Mouse (Mus musculus): ENCODE results near the gene M1ap. TPM values are rescaled to one million over a fixed set of nuclear protein-coding genes. Genes with fewer than 3 reads are reported as not detected.
A peak's percentile ranks its signal among the peaks of the same experiment; 100 is the strongest.

M1ap gene
- total RNA-seq, 2 experiments from 2014 or later = not detected

- no peak for DNase-seq (ENCODE audit: low spot score in 2 of 2)
These were observed 123.0 kb downstream of the M1ap start for GRCm38 (mm10) chr6:83069488-83070246.

GRCm38 (mm10) chr6:83070247-83070310, 123.4 kb downstream of the M1ap start, which contains the start of gene Tlx2:
Gene Tlx2 (minus strand): TSS chr6:83070293.
- DNase-seq (ENCODE audit: low spot score in 2 of 2) = no peak

GRCm38 (mm10) chr6:83070311-83071219, 123.9 kb downstream of the M1ap start:
- no peak for DNase-seq (ENCODE audit: low spot score in 2 of 2)

GRCm38 (mm10) chr6:83071220-83071619, 124.5 kb downstream of the M1ap start:
- DNase-seq (ENCODE audit: low spot score in 2 of 2) = no peak

- DNase-seq (ENCODE audit: low spot score in 2 of 2) = no peak
These were observed 128.3 kb downstream of the M1ap start for GRCm38 (mm10) chr6:83074979-83075378.

GRCm38 (mm10) chr6:83077630-83078323, 131.1 kb downstream of the M1ap start, which contains the start of gene Pcgf1:
Gene Pcgf1 (plus strand): TSS chr6:83077869.
- DNase-seq (ENCODE audit: low spot score in 2 of 2) = peak; percentile 57 to 61

GRCm38 (mm10) chr6:83078324-83078858, 131.7 kb downstream of the M1ap start:
- DNase-seq (ENCODE audit: low spot score in 2 of 2) = peak; percentile 99

Small RNAs within 50 kb of the gene (microRNA-seq; reads per million reads assigned to microRNA genes)
- gene Mir7040 (ENCODE audit: borderline number of aligned reads in 2 of 2) = 0 to 0.61 reads per million in 2 experiments

Other genes starting within 250 kb of the M1ap start
- 10 to 100 TPM; 35.4 to 42.4 TPM for gene Pole4, start 241.5 kb upstream of the M1ap start, total RNA-seq (2021)
- gene Hk2, start 172.4 kb upstream of the M1ap start, total RNA-seq (2021) = 100 to 1,000 TPM; 143 to 231 TPM
- gene Sema4f, start 7.1 kb upstream of the M1ap start, total RNA-seq (2021) = under 1 TPM; 0.74 to 0.76 TPM
- 1 to 10 TPM; 7.0 to 7.2 TPM for gene Dok1, start 86.6 kb downstream of the M1ap start, total RNA-seq (2021)
- 1 to 10 TPM; 1.6 to 1.8 TPM for gene Loxl3, start 87.3 kb downstream of the M1ap start, total RNA-seq (2021)
- 100 to 1,000 TPM; 175 to 219 TPM for gene Aup1, start 107.6 kb downstream of the M1ap start, total RNA-seq (2021)
- 10 to 100 TPM; 44.0 to 55.2 TPM for gene Htra2, start 108.4 kb downstream of the M1ap start, total RNA-seq (2021)
- 1 to 10 TPM; 2.2 to 3.3 TPM for gene Dqx1, start 110.9 kb downstream of the M1ap start, total RNA-seq (2021)
- gene Tlx2, start 123.4 kb downstream of the M1ap start, total RNA-seq (2021) = 10 to 100 TPM in 1 of 2 experiments, 1 to 10 TPM in 1; 6.0 to 12.8 TPM
- 10 to 100 TPM; 36.4 to 39.3 TPM for gene Pcgf1, start 131.0 kb downstream of the M1ap start, total RNA-seq (2021)
- gene Lbx2, start 139.5 kb downstream of the M1ap start, total RNA-seq (2021) = 1 to 10 TPM; 5.0 to 7.6 TPM
- 1 to 10 TPM; 4.4 to 5.8 TPM for gene Ccdc142, start 154.7 kb downstream of the M1ap start, total RNA-seq (2021)
- 1 to 10 TPM; 4.0 to 5.1 TPM for gene Gm42688, start 154.7 kb downstream of the M1ap start, total RNA-seq (2021)
- gene Mrpl53, start 162.1 kb downstream of the M1ap start, total RNA-seq (2021) = 100 to 1,000 TPM in 1 of 2 experiments, 10 to 100 TPM in 1; 99.5 to 107 TPM
- gene Mogs, start 168.6 kb downstream of the M1ap start, total RNA-seq (2021) = 10 to 100 TPM; 38.2 to 57.2 TPM
- 10 to 100 TPM; 84.3 to 89.0 TPM for gene Wbp1, start 174.7 kb downstream of the M1ap start, total RNA-seq (2021)
- gene Ino80b, start 178.5 kb downstream of the M1ap start, total RNA-seq (2021) = 10 to 100 TPM; 20.1 to 20.7 TPM
- 1 to 10 TPM; 4.7 to 6.6 TPM for gene Rtkn, start 188.6 kb downstream of the M1ap start, total RNA-seq (2021)
- 1 to 10 TPM; 1.9 to 3.6 TPM for gene Wdr54, start 209.5 kb downstream of the M1ap start, total RNA-seq (2021)
- 1 to 10 TPM; 1.1 to 1.4 TPM for gene 1700003E16Rik, start 209.5 kb downstream of the M1ap start, total RNA-seq (2021)
- 100 to 1,000 TPM; 111 to 138 TPM for gene Dctn1, start 219.0 kb downstream of the M1ap start, total RNA-seq (2021)

All from adrenal gland, adult 18-20 months (tissue).